Mouse (Mus musculus) neural tube, embryonic 15.5 days (tissue): ENCODE results near the gene Pth1r. TPM values are rescaled to one million over a fixed set of nuclear protein-coding genes. Genes with fewer than 3 reads are reported as not detected.

Experiments used
- ATAC-seq: fragments of 200-750 bp; cut with Nextera tagmentation; 2 replicates; pipeline ENCODE4 v1.8.0; 2017; ENCODE audit warnings: mild to moderate bottlenecking, moderate TSS enrichment, moderate library complexity; ENCODE audit not compliant: low FRiP score
- H3K27ac ChIP-seq: fragments of 300-500 bp; sonication (generic); replicated peaks from 2 replicates; pipeline ENCODE4 v1.5.1; 2015; ENCODE audit warnings: mild to moderate bottlenecking, inconsistent platforms
- H3K27me3 ChIP-seq: fragments of 300-500 bp; sonication (generic); replicated peaks from 2 replicates; pipeline ENCODE4 v1.6.1; 2015; ENCODE audit warnings: inconsistent platforms
- H3K36me3 ChIP-seq: fragments of 300-500 bp; sonication (generic); 2 replicates; pipeline ENCODE4 v1.6.1; 2015; ENCODE audit warnings: inconsistent platforms
- H3K4me1 ChIP-seq: fragments of 300-500 bp; sonication (generic); 2 replicates; pipeline ENCODE4 v1.6.1; 2015; ENCODE audit warnings: inconsistent platforms
- H3K4me2 ChIP-seq: fragments of 300-500 bp; sonication (generic); 2 replicates; pipeline ENCODE4 v1.6.1; 2015; ENCODE audit warnings: inconsistent platforms, mild to moderate bottlenecking, moderate library complexity
- H3K4me3 ChIP-seq: fragments of 300-500 bp; sonication (generic); replicated peaks from 2 replicates; pipeline ENCODE4 v1.5.1; 2015; ENCODE audit warnings: mild to moderate bottlenecking, inconsistent platforms
- H3K9ac ChIP-seq: fragments of 300-500 bp; sonication (generic); replicated peaks from 2 replicates; pipeline ENCODE4 v1.6.1; 2015; ENCODE audit warnings: mild to moderate bottlenecking, inconsistent platforms
- H3K9me3 ChIP-seq: fragments of 300-500 bp; sonication (generic); replicated peaks from 2 replicates; pipeline ENCODE4 v1.6.1; 2016; ENCODE audit warnings: inconsistent platforms
- WGBS: fragments of 180-500 bp; shearing (Covaris S2); methylation state at CpG from one replicate; pipeline ENCODE4 v1.1.7; 2015; ENCODE audit warnings: mixed read lengths; 5-methylcytosine and 5-hydroxymethylcytosine counted together
- polyA plus RNA-seq: library from polyadenylated mRNA; unstranded; fragments of >200 nt; fragmentation: Nextera tagmentation; extraction: Ambion mirVana; gene quantifications from 2 replicates; pipeline ENCODE4 v1.2.1, GENCODE M21; 2015

The Pth1r gene
- 12.9 and 17.0 TPM in 2 replicates for polyA plus RNA-seq

DNA sequence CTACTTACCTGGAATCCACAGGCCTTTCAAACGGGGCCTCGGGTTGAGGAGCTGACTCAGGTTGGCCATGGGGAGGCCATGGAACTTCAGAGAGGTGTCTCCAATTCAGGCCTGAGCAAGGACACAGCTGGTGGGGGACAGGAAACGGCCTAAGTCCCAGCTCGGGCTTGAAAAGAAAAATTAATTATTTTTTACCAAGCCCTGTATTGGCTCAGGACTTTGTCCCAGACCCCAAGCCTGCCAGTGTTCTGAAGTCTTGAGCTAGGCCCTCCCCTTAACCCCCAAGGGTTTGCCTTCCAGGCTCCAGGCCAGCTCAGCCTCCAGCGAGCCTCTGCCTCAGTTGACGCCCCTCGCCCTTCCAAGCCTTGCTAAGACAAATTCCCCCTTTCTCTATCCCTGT, at the start of gene Pth1r:
TSS of gene Pth1r (minus strand) at position 185 of the 400 bp plus-strand sequence.
- Histone ChIP-seq H3K27ac (no peak within 1 kb of the TSS), H3K4me1 (peaks cover 20% of the 10 kb centered on the region), H3K9me3 (no peaks in the 10 kb centered on the region), H3K9ac (no peak within 1 kb of the TSS), H3K4me2 (no peak within 1 kb of the TSS), H3K36me3 (no peaks in the 10 kb centered on the region), H3K4me3 (no peak within 1 kb of the TSS), H3K27me3 (peaks cover 21% of the 10 kb centered on the region)
- ATAC-seq = no peak
- WGBS = 63% methylated on average over 7 of the region's 7 CpGs

DNA sequence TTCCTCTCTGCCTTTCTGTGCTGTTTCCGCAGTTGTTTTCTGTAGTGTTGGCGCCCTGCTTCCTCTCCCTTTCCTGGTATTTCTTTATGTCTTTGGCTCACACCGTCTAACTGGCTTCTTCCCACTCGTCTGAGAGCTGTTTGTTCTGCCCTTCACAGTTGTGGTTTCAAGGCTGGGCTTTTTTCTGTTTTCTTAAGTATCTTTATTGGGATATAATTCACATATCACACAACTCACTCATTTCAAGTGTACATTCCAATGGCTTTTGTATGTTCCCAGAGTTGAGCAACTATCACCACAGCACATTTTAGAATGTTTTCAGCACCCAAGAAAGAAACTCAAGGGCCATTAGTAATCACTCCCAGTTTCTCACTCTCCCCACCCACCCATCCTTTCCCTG, 43.5 kb upstream of the Pth1r start:
- ATAC-seq = no peak
- H3K9me3 ChIP-seq = no peaks in the 10 kb centered on the region

DNA sequence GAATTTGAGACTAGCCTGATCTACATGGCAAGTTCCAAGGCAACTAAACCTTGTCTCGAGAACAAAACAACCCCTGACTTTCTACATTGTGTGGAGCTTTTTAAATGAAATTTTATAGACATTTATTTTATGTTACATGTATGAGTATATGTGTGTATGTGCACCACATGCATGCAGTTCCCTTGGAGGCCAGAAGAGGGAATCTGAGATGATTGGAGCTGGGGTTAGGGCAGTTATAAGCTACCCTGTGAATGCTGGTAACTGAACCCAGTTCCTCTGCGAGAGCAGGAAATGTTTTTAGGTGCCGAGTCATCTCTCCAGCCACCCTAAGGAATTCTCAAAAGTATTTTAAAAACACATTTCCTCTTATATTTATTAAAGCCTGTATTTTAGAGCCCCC, 41.2 kb upstream of the Pth1r start:
- Histone ChIP-seq H3K4me2 (no peak overlapping the region), H3K36me3 (no peaks in the 10 kb centered on the region), H3K9me3 (no peaks in the 10 kb centered on the region), H3K9ac (no peak overlapping the region), H3K27ac (no peak overlapping the region), H3K4me3 (no peak overlapping the region), H3K4me1 (no peaks in the 10 kb centered on the region), H3K27me3 (no peaks in the 10 kb centered on the region)
- no peak for ATAC-seq
- WGBS = 92% methylated on average over 3 of the region's 3 CpGs

More for the DNA sequence above, 43.5 kb upstream of the Pth1r start:
- no peak overlapping the region for H3K4me2 ChIP-seq
- no peak overlapping the region for H3K27ac ChIP-seq
- H3K36me3 ChIP-seq = no peaks in the 10 kb centered on the region
- H3K4me3 ChIP-seq = no peak overlapping the region
- 76% methylated on average over 4 of the region's 4 CpGs for WGBS
- no peak overlapping the region for H3K9ac ChIP-seq
- H3K27me3 ChIP-seq = no peaks in the 10 kb centered on the region
- no peaks in the 10 kb centered on the region for H3K4me1 ChIP-seq

GRCm38 (mm10) chr9:110783611-110784010, 36.7 kb upstream of the Pth1r start:
- Histone ChIP-seq H3K36me3 (no peaks in the 10 kb centered on the region), H3K27ac (no peak overlapping the region), H3K27me3 (peaks cover 3% of the 10 kb centered on the region; the same call in 1 of the 2 replicates), H3K9ac (no peak overlapping the region), H3K9me3 (no peaks in the 10 kb centered on the region), H3K4me3 (no peak overlapping the region), H3K4me1 (peaks cover 16% of the 10 kb centered on the region), H3K4me2 (no peak overlapping the region)
- no peak for ATAC-seq
- 41% methylated on average over 1 of the region's 1 CpGs for WGBS

- H3K27me3 ChIP-seq = peaks cover 3% of the 10 kb centered on the region; the same call in 1 of the 2 replicates
- under 1% methylated on average over 23 of the region's 23 CpGs for WGBS
- H3K4me2 ChIP-seq = peak overlapping the region; percentile 82
- peak; percentile 73 for ATAC-seq
- H3K27ac ChIP-seq = peak overlapping the region; percentile 87
- peaks cover 16% of the 10 kb centered on the region for H3K4me1 ChIP-seq
- H3K9me3 ChIP-seq = no peaks in the 10 kb centered on the region
- peak overlapping the region; percentile 79 for H3K9ac ChIP-seq
- H3K4me3 ChIP-seq = peak overlapping the region; percentile 55
- no peaks in the 10 kb centered on the region for H3K36me3 ChIP-seq
Measured at GRCm38 (mm10) chr9:110781731-110782130, 34.8 kb upstream of the Pth1r start.

GRCm38 (mm10) chr9:110781256-110781721, 34.3 kb upstream of the Pth1r start:
- Histone ChIP-seq H3K4me3 (peak overlapping the region; percentile 55), H3K27me3 (peaks cover 3% of the 10 kb centered on the region; the same call in 1 of the 2 replicates), H3K27ac (peak overlapping the region; percentile 87), H3K9ac (peak overlapping the region; percentile 79), H3K4me1 (peaks cover 16% of the 10 kb centered on the region), H3K36me3 (no peaks in the 10 kb centered on the region), H3K4me2 (peak overlapping the region; percentile 82), H3K9me3 (no peaks in the 10 kb centered on the region)
- WGBS = under 1% methylated on average over 43 of the region's 43 CpGs
- peak; percentile 97 for ATAC-seq

GRCm38 (mm10) chr9:110779242-110779913, 32.4 kb upstream of the Pth1r start:
- no peak for ATAC-seq
- WGBS = 65% methylated on average over 5 of the region's 5 CpGs
- Histone ChIP-seq H3K4me2 (no peak overlapping the region), H3K4me1 (peaks cover 16% of the 10 kb centered on the region), H3K27ac (no peak overlapping the region), H3K9ac (no peak overlapping the region), H3K27me3 (peaks cover 3% of the 10 kb centered on the region; the same call in 1 of the 2 replicates), H3K4me3 (no peak overlapping the region), H3K36me3 (no peaks in the 10 kb centered on the region), H3K9me3 (no peaks in the 10 kb centered on the region)

GRCm38 (mm10) chr9:110778559-110778958, 31.6 kb upstream of the Pth1r start:
- Histone ChIP-seq H3K27ac (no peak overlapping the region), H3K4me3 (no peak overlapping the region), H3K36me3 (no peaks in the 10 kb centered on the region), H3K27me3 (peaks cover 3% of the 10 kb centered on the region; the same call in 1 of the 2 replicates), H3K9ac (no peak overlapping the region), H3K4me1 (peaks cover 16% of the 10 kb centered on the region), H3K4me2 (no peak overlapping the region), H3K9me3 (no peaks in the 10 kb centered on the region)
- ATAC-seq = no peak
- 89% methylated on average over 7 of the region's 7 CpGs for WGBS

- H3K4me3 ChIP-seq = no peak overlapping the region
- ATAC-seq = no peak
- H3K9me3 ChIP-seq = no peaks in the 10 kb centered on the region
- H3K9ac ChIP-seq = no peak overlapping the region
- H3K4me2 ChIP-seq = no peak overlapping the region
- WGBS = 77% methylated on average over 1 of the region's 1 CpGs
- no peak overlapping the region for H3K27ac ChIP-seq
- peaks cover 3% of the 10 kb centered on the region; the same call in 1 of the 2 replicates for H3K27me3 ChIP-seq
- peaks cover 16% of the 10 kb centered on the region for H3K4me1 ChIP-seq
- H3K36me3 ChIP-seq = no peaks in the 10 kb centered on the region
Measured at GRCm38 (mm10) chr9:110778100-110778499, 31.2 kb upstream of the Pth1r start.

DNA sequence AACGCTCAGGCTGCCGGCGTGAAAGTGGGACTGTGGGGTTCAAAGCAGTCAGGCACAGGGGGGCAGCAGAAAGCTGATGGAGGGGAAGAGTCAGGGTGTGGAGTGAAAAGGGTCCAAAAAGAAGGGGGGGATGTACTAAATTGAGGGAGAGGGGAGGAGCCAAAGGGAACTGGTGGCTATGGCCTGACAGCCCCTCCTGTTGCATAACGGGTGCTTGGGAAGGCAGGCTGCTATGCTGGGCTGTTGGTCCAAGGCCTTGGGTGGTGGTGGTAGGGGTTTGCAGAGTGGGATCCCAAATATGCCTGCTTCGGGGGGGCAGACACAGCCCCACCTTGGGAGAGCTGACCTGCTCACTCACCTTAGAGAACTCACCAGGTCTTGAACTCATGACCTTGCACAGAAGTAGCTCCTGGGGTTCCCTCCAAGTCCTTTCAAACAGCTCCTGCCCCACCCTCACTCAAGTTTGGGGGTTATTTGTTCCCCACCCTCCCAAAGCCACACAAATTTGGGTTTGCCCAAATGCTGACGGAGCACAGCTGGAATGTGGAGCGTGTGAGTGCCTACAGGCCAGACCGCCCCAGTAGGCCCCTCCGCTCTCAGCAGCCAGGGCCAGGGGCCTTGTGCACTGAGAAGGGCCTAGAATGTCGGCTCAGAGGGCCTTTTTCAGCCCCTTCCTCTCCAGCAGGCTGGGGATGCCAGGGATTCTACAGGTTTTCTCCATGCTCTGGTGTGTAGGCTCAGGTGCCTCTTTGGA, 28.5 kb upstream of the Pth1r start:
- H3K4me3 ChIP-seq = no peak overlapping the region
- no peak for ATAC-seq
- WGBS = 82% methylated on average over 10 of the region's 10 CpGs
- H3K9ac ChIP-seq = no peak overlapping the region
- no peak overlapping the region for H3K27ac ChIP-seq
- H3K4me2 ChIP-seq = no peak overlapping the region
- H3K9me3 ChIP-seq = no peaks in the 10 kb centered on the region
- peaks cover 3% of the 10 kb centered on the region; the same call in 1 of the 2 replicates for H3K27me3 ChIP-seq
- no peaks in the 10 kb centered on the region for H3K36me3 ChIP-seq
- H3K4me1 ChIP-seq = peaks cover 2% of the 10 kb centered on the region

DNA sequence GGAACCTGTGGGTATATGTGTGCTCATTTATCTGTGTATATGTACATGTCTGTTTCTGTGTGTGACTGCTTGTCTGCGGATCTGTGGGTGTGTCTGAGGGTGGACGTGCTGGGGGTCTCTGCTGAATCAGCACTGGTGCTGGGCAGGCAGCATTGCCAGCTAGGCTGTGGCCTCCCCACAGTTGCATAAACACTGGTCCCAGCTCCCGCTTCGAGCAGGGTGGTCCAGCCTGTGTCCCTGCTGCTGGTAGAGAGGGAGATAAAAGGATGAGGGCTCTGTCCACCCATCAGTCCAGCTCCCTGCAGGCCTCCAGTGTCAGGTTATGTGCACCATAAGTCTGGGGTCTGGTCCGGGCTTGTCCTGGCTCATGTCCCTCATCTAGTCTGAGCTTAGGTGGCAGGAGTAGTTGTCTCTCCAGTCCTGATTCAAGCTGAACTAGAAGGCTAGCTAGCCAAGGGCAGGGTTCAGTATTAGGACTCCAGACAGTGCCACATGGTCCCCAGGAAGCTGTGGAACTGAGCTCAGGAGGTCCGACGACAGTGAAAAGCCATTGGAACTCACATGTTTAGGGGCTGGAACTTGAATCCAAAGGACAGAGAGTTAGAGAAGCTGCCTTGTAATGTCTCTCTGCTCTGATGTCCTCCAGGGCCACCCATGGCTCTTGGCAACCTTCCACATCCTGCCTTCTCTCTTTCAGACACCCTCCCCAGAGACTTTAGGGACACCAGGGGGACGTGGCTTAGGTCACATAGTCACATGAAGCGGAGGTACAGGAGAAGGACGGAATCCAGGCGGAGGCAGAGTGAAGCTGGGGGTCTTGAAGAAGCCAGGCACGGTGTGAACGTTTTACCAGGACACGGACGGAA, 27.7 kb upstream of the Pth1r start:
- no peaks in the 10 kb centered on the region for H3K36me3 ChIP-seq
- no peaks in the 10 kb centered on the region for H3K4me1 ChIP-seq

More for the DNA sequence above, 27.7 kb upstream of the Pth1r start:
- 75% methylated on average over 15 of the region's 15 CpGs for WGBS
- no peak for ATAC-seq
- no peak overlapping the region for H3K4me2 ChIP-seq
- no peak overlapping the region for H3K4me3 ChIP-seq
- H3K27ac ChIP-seq = no peak overlapping the region
- no peak overlapping the region for H3K9ac ChIP-seq
- peaks cover 1% of the 10 kb centered on the region; the same call in 1 of the 2 replicates for H3K27me3 ChIP-seq
- H3K9me3 ChIP-seq = no peaks in the 10 kb centered on the region
